Mouse (Mus musculus): ENCODE results near the gene Rps5.
"Not testable (repeated sequence)": the region's sequence is repeated elsewhere in the genome, so short reads cannot be mapped to it uniquely, and the experiment has no call there.

The Rps5 gene

DNA sequence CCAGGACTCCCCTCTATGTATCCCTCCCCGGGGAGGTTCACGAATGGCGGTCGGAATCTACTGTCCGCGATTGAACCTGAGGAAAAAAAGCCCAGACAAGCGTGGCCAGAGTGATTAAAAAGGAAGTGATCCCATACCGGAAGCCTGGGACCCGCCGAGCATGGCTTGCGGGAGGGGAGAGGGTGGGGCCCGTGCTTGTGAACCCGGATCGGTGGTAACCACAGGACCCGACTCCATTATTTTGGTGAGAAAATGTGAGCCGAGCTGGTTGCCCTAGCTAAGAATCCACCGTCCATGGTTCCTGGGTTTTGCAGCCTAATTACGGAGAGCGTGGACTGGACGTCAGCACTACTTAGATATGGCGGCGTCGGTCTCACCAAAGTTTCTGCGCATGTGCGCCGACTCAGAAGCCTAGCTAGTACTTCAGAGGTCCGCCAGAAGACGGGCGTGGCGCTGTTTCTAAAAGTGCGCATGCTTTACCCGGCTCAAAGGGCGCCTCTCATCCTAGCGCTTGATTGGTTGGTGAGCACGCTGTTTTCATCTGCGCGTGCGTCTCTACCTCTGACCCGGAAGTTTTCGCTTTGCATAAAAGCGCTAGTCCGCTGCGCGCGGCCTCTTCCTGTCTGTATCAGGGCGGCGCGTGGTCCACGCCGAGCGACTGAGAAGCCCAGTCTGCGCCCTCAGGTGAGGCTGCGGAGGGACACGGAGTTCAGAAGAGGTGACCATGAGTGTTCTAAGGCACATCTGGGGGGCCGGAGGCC lies at the start of gene Rps5:
TSS of gene Rps5 (plus strand) at position 586 of the 761 bp plus-strand sequence.
- peak; percentile 99 for DNase-seq (ENCODE audit: inconsistent age in 2 of 2, low spot score in 1 of 2)

DNA sequence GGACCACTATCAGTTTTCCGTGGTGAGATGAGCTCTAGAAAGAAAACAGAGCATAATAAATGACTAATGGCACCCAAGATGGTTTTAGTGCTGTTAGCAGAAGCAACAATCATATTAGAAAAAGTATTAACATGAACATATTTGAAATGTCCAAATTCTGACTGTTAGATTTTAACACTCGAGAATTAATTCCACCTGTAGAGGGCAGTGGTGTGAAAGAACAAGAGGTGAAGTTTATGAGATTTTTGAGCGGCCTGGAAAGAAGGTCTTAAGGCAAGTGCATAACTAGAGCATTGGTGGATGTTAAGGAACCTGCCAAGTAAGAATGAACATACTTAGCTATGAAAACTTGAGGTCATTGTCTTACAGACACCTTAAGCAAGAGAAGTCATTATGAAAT lies 47.8 kb upstream of the Rps5 start:
- DNase-seq (ENCODE audit: inconsistent age in 2 of 2, low spot score in 1 of 2) = peak in 1 of 2 experiments; percentile 72

DNA sequence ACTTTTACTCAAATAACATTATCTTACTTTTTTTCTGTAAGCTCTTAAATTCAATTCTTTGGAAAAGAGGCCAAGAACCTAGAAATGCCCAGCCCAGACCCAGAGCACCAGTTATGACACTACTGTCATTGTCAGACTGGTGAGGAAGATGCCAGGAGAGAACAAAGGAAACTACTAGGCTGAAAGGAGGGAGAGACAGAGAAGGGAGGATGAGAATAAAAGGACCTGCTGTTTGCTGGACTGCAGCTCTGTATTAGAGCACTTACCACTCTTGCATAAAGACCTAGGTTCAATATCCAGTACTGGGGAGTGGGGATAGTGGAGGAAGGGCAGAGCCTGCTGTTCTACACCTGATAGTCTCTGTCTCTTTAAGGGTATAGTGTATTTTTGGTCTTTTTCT lies 42.1 kb upstream of the Rps5 start:
- DNase-seq (ENCODE audit: inconsistent age in 2 of 2, low spot score in 1 of 2) = no peak

- DNase-seq (ENCODE audit: inconsistent age in 2 of 2, low spot score in 1 of 2) = not testable (repeated sequence)
These were observed 41.6 kb upstream of the Rps5 start for GRCm38 (mm10) chr7:12880497-12880896.

DNA sequence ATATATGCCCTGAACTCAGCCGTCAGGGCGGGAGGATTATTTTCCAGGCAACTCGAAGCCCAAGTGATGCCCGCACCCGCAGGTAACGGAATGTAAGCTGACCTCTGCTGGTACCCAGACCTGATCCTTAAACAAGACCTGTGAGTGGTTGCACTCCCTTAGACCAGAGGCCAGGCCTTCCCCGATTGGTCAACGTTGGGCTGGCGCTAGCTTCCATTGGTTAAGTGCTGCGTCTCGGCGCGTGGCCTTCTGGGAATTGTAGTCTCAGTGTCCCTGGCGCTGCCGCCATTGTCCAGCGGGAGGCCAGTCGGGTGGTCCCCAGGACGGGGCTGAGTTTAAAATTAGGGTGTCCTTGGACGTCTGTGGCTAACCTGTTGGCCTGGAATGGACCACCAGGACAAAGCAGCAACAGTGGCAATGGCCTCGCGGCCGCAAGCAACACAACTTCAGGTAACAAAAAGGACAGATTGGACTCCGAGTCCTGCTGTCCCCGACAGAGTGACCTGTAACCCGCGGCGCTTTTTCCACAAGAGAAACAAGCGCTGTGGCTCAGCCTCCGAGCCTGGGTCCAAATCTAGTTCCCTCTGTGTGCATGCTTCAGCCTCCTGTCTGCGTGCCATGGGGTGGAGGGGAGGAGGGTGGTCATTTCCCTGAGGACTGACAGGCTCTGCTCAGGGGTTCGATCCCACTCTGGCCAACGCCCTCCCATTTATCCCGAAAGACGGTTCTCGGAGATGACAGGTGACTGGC lies 41.0 kb upstream of the Rps5 start, which contains the start of gene Zfp128:
TSS of gene Zfp128 (plus strand) at position 267 of the 750 bp plus-strand sequence.
- peak; percentile 94 to 98 for DNase-seq (ENCODE audit: inconsistent age in 2 of 2, low spot score in 1 of 2)

DNA sequence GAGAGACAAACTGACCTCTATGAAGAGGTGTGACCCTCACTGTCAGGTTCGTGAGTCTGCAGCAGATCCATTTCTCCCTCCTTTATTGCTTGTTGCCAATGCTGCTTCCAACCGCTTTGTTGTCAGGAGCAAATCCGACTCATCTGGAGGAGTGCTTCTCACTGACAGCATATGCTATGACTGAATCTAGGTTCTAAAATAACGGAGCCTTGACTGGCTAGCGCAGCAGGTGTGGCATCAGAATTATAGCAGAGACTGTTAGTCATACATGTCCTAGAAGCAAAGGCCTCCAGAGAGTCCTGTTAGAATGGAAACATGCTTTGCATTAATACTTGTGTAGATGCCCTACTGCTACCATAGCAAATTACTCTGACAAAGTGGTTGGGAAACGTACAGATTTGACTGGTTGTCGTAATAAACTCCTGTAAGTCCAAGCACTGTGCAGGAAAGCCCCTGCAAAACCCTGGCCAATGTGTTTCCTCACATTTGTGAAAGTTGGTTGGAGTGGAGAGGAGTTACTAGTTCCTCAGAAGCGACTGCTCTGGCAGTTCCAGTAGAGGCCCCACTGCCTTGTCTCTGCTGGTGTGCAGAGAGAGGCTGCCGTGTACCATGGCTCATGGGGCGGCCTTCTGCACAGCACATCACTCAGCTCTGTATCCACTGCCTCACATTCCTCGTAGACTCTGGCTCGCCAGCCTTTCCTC lies 35.4 kb upstream of the Rps5 start:
- DNase-seq (ENCODE audit: inconsistent age in 2 of 2, low spot score in 1 of 2) = peak in 1 of 2 experiments; percentile 14

GRCm38 (mm10) chr7:12887585-12887984 lies 34.5 kb upstream of the Rps5 start:
- DNase-seq (ENCODE audit: inconsistent age in 2 of 2, low spot score in 1 of 2) = no peak

GRCm38 (mm10) chr7:12890928-12891327 lies 31.2 kb upstream of the Rps5 start:
- DNase-seq (ENCODE audit: inconsistent age in 2 of 2, low spot score in 1 of 2) = no peak

DNA sequence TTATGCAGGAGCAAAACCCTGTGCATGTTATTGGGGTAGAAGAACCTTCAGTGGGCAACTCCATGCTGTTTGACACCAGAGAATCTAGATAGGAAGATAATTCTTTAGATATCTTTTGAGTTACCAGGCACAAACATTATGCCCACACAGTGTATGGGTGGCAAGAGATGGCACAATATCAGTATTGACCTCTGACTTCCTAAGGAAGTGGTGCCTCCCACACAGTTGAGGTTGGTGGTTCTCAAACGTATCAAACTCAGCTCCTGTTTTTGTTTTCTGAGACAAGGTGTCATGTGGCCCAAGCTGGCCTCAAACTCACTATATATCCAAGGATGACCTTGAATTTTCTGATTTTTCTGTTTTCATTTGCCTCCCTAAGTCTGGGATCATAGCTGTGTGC lies 30.8 kb upstream of the Rps5 start:
- DNase-seq (ENCODE audit: inconsistent age in 2 of 2, low spot score in 1 of 2) = no peak

DNA sequence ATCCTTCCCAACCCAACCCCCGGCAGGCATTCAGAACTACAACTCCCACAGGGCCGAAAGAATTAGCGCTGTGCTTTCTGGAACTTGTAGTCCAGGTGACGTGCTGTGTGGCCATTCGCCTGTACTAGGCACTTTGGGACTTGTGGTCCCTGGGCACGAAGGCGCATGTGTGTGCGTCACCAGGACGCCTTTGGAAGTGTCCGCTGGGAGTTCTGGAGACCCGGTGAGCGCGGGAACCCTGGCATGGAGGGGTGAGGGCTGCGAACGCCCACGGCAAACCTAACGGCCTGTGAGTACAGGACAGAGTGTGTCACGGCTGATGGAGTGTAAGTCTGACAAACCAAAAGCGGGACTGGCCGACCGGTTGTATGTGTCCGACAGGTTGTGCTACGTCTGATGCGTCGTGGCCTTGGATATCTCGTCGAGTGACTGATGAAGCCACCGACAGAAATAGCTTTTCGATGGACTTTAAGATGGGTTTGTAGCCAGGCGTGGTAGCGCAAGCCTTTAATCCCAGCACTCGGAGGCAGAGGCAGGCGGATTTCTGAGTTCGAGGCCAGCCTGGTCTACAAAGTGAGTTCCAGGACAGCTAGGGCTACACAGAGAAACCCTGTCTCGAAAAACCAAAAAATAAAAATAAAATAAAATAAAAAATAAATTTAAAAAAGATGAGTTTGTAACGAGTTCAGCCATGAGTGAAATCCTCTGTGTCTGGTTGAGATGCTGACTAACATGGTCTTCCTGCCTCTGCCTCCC lies 24.3 kb upstream of the Rps5 start, which contains the start of gene Zscan22:
TSS of gene Zscan22 (plus strand) at position 161 of the 756 bp plus-strand sequence.
- peak; percentile 95 to 98 for DNase-seq (ENCODE audit: inconsistent age in 2 of 2, low spot score in 1 of 2)

DNA sequence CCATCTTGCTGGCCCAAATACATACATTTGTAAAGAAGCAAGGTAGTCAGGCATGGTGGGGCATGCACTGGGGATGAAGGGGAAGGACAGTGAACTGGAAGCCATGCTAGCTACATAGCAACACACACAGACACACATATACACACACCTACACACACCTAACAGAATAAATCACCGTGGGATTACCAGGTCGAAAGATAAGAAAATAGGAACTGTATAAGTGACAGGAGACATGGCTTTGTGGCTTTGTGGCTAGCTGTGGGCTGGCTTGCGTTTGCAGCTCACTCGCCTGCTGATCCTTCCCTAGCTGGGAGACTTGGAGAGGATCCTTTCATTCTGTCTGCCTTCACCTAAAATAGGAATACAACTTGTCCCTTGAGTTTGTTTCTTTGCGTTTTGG lies 20.6 kb upstream of the Rps5 start:
- no peak for DNase-seq (ENCODE audit: inconsistent age in 2 of 2, low spot score in 1 of 2)

DNA sequence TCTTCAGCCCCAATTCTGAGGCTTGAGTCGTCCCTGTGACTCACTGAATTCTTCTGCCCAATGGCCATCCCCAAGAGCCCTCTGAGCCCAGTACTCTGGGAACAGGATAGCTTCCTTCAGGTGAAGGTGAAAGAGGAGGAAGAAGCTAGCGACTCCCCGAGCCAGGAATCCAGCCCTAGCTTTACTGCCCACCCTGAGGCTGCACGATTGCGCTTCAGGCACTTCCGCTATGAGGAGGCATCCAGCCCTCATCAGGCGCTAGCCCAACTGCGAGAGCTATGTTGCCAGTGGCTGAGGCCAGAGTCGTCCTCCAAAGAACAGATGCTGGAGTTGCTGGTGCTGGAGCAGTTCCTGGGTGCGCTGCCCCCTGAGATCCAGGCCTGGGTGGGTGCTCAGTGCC lies 18.5 kb upstream of the Rps5 start:
- DNase-seq (ENCODE audit: inconsistent age in 2 of 2, low spot score in 1 of 2) = no peak

DNA sequence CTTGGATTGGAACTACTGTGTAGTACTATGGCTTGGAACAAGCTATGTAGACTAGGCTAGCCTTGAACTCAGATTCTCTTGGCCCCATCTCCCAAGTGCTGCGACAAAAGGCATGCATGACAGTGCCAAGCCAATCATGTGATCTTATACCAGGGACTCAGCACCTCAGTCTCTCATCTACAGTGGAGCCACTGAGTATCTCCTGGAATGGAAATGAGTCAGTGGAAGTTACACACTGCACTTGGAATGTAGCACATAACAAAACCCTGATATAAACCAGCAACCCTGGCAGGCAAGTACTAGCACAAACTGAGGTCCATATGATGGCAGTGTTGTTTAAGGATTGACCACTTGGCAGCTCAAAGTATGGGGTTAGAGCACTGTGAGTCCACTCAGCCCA lies 16.9 kb upstream of the Rps5 start:
- DNase-seq (ENCODE audit: inconsistent age in 2 of 2, low spot score in 1 of 2) = peak; percentile 50 to 69

DNA sequence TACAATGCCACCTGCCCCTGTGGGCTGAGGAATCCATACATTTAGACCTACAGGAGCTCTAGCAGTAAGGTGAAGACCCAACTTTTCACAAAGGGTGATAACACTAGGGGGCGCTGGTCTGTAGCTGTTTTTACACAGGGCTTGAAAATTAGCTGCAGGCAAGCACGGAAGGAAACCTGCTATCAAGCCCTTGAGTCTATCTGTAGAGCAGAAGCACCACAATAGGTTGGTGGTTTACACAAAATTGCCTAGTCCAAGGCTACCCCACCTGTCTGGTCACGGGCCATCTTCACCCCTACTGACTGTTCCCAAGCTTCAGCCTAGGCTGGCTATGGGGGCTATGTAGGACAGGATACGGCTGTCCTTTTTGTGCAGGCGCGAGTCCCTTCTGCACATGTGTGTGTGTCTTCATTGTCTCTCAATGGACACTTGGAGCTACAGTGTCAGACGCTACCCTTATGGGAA lies 12.6 kb upstream of the Rps5 start:
- DNase-seq (ENCODE audit: inconsistent age in 2 of 2, low spot score in 1 of 2) = peak; percentile 77 to 93

DNA sequence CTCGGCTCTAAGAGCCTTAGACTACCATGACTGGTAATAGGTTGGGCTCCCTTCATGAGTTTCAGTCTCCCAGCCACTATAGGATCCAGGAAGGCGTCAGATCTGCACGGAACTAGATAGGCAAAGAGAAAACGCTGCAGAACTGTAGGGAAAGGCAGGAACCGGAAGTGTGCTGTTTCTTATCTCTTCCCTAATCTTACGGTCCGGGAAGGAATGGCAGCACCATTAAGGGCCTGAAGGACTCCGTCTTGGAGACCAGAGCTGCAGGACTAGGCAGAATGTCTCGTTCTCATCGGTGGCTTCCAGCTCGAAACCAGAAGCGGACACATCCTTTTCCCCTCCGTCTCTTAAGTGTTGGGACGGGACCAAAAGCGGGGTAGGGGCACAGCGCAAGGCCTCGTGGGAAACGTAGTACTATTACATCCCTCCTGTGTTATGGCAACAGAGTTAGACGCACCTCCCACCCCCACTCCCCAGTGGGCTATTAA lies 11.9 kb upstream of the Rps5 start:
- DNase-seq (ENCODE audit: inconsistent age in 2 of 2, low spot score in 1 of 2) = peak; percentile 69 to 91

DNA sequence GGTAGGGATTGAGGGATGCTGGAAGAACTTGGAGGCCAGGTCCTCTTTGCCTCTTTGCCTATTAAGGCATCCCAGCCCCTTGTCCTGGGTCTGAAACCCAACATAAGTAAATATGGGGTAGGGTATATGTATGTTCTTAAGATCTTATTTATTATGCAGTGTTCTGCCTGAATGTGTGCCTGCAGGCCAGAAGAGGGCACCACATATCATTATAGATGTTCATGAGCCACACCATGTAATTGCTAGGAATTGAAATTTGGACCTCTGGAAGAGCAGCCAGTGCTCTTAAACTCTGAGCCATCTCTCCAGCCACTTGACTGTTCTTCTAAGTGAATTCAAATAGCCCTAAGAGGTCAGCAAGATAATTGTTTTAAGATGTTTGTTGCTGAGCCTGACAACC lies 8.5 kb upstream of the Rps5 start:
- peak in 1 of 2 experiments; percentile 51 for DNase-seq (ENCODE audit: inconsistent age in 2 of 2, low spot score in 1 of 2)

GRCm38 (mm10) chr7:12920495-12920894 lies 1.6 kb upstream of the Rps5 start:
- DNase-seq (ENCODE audit: inconsistent age in 2 of 2, low spot score in 1 of 2) = not testable (repeated sequence)

- DNase-seq (ENCODE audit: inconsistent age in 2 of 2, low spot score in 1 of 2) = no peak
These were observed 779 bp upstream of the Rps5 start for GRCm38 (mm10) chr7:12921318-12921704.

DNA sequence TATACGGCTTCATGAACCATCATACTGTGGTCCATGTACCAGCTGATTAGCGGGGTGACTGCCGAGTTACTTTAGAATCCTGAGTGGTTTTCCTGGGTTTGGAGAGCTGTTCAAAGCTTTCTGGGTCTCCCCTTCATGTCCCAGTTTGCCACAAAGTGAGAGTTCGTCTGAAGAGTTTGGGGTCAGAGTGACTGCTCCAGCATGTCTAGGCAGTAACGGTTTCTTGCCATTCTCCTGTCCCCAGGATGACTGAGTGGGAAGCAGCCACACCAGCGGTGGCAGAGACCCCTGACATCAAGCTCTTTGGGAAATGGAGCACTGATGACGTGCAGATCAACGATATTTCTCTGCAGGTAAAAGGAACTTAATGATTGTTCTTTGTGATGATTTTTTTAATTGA lies 639 bp downstream of the Rps5 start:
- DNase-seq (ENCODE audit: inconsistent age in 2 of 2, low spot score in 1 of 2) = no peak

- DNase-seq (ENCODE audit: inconsistent age in 2 of 2, low spot score in 1 of 2) = no peak
These were observed 4.2 kb downstream of the Rps5 start for GRCm38 (mm10) chr7:12926316-12926715.
